Mouse (Mus musculus) CD4-positive helper T cell, adult 2 months (primary cell): ENCODE measurements around the gene Slc9b1.
A peak's percentile ranks its signal among the peaks of the same experiment; 100 is the strongest.

Experiments used
- DNase-seq: peaks from one replicate; pipeline ENCODE4 v3.0.0-alpha.2; 2012; ENCODE audit warnings: low read depth, missing footprints, low spot score

Slc9b1 gene

DNA sequence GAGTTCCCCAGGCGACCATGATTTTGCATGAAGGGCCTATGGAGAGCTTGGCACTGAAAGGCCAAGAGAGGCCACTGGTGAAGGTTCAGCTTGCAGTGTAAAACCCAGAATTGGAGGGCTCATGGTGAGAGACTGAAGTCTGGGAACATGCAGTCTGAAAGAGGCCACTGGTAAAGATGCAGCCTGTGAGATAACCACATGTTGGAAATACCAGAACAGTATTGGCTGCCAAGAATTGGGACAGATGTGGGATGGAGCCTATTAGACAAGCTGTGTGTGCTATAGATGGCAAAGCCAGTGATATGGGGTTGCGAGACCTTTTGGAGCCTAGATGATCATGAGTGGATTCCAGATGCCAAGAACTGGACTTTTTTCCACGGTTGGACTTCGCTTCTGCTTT, 32.0 kb downstream of the Slc9b1 start:
- DNase-seq, result no peak

DNA sequence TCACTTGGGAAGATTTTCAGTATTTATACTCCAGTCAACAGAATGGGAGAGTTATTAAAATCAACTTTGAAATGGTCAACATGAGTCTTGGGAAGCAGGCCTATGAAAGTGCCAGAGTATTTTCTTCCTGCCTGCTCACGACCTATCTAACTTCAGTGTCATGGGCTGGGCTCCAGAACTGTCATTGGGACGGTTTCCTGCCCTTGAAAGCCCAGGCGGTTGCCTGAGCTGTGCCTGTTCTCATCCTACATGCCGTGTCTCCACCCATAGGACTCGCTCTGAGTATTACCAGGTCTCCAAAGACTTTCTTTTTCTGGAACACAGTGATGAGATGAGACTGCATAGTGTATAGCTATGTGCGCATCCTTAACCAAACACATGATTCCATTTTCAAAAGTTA, 45.4 kb downstream of the Slc9b1 start:
- DNase-seq, result no peak

DNA sequence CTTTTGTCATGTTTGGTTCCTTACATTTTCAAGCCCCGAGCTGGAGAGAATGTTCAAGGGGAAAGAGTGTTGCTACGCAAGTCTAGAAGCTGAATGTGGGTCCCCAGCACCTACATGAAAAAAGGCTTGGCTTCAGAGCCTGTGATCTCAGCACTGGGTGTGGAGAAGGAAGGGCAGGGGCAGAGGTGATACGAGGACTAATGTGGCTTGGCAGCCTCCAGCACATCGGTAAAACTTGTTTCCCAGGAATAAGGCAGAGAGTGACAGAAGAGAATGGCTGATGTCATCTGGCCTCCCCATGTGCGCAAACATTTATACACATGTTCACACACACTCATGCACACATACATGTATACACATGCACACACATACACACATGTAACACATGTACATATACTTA, 47.3 kb downstream of the Slc9b1 start:
- DNase-seq, result no peak

DNA sequence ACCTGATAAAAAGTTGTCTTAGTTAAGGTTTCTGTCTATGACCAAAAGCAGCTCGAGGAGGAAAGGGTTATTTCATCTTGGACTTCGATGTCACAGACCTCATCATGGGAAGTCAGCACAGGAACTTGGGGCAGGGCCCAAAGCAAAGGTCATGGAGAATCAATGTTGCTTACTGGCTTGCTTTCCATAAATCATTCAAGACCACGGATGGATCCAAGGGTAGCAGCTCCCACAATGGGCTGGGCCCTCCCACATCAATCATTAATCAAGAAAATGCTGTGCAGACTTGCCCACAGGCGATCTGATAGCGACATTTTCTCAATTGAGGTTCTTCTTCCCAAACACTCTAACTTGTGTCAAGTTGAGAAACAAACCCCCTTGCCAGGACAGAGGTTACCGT, 48.3 kb downstream of the Slc9b1 start:
- DNase-seq, result no peak

DNA sequence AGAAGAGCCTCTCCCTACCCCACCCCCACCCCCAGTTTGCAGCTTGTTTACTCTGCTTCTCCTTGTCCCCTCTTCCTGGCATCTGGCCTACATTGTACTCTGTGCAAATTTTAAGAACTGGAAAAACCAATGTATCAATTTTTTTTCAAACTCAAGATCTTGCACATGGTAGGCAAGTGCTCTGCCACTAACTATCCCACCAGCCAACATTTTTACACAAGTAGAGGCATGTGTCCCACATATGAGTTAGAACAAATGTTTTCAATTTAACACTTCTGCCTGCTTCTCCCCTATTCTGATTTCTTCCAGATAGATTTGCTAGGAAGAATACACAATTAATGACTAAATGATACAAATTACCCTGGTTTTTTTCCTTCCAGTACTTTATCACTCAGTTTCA, 49.3 kb downstream of the Slc9b1 start:
- DNase-seq, result no peak

DNA sequence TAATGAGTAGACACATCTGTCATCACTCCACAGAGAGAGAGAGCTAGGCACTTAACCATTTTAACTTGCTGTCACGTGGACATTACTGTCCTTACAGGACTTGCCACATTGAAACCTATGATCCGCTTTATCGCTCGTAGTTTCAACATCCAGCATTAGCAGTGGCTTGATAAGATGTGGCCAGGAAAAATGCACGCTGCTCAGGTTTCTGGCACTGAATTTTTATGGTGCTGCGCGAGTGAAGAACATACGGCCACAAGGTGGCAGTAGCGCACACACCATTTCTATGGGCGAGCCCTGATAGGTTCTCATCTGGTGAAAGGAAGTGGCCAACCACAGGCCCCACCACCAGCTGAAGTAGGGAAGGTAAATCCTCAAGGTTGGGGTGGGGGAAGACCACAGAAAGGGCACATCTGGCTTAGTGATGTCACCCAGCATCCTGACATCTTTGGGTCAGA, 54.4 kb downstream of the Slc9b1 start:
- peak; percentile 92 for DNase-seq

DNA sequence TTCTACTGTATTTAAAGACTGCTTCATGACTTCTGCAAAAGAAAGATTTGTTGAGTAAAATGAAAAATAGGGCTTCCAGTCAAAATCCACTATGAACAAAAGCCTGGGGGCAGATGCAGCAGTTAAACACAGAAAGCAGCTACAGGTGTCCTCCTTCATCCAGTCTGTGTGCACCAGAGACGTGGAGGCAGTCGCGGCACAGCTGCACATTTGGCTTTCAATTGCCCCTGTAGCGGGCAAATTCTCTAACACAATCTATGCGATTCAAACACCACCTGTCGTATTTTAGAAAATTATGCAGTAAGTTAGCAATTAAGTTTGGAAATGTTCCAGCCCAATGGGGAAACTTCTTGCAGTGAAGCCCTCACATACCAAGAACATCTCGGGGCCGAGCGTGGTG, 55.4 kb downstream of the Slc9b1 start:
- no peak for DNase-seq

DNA sequence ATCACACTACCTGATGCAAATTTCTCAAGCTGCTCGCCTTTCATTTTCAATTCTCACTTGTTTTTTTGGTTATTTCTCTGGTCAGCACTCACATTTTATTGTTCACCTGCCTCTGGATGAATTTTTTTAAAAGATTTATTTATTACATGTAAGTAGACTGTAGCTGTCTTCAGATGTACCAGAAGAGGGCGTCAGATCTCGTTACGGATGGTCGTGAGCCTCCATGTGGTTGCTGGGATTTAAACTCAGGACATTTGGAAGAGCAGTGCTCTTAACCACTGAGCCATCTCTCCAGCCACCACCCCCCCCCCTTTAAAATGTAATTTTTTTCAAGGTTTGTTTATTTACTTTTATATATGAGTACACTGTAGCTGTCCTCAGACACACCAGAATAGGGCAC, 56.0 kb downstream of the Slc9b1 start:
- DNase-seq, result no peak

DNA sequence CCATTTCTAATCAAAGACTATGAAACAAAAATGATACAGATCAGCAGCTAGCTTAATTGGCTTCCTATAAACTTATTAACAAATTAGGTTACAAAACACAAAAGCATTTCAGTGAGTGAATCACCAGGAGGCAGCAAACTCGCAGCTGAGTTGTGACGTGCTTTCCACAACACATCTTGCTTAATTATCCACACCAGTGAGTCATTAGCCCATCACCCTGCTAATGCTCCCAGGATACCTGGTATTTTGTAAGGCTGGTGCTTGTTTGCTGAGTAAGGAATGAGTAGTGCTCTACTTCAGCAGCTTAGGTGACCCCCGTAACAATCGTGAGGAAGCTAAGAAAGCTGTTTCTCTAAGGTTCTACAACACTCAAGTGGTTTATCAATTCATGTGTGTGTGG, 56.8 kb downstream of the Slc9b1 start:
- DNase-seq, result no peak

DNA sequence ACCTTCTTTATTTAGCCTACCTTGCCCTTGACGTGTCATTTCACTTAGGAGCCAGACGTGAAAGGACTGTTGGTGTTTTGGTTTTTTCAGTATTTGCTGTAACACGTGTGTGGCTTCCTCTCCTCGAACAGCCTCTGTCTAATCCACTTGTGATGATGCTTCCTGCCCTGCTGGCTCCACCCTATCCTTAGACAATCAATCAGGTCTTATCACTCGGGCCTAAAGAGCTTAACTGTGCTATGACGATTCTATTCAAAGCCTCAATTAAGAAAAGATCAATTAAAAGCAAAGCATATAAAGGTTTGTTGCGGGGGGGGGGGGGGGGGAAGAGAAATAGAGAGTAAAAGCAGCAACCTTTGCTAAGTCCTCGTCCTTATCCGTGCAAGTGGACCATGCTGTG, 59.5 kb downstream of the Slc9b1 start:
- DNase-seq, result peak; percentile 14

DNA sequence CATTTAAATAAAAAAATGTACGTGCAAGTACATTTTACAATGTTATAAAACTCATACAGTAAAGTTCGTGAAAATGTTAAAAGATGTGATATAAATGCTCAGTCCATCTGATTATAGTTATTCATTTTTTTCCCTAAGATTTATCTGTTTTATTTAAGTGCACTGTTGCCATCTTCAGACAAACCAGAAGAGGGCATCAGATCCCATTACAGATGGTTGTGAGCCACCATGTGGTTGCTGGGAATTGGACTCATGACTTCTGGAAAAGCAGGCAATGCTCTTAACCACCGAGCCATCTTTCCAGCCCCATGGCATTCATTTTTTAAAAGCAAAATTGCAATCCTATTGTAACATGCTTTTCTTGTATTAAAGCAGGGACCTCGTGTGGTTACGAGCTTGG, 61.4 kb downstream of the Slc9b1 start:
- DNase-seq, result no peak

DNA sequence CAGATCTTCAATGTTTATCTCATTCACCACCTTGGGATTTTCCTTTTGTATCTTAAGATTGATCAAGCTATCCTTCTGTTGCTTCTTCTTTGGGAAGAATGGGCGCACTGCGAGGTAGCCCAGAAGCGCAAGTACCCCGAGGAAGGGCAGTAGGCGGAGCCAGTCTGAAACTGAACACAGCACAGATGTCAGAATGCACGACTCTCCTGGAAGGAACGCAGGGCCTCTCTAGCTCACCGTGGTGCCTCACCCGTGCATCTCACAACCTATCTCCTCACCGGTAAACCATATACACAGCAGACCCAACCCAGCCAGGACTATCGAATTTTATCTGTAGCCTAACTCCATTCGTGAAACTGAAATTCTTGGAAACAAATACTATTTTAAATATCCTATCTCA, 63.2 kb downstream of the Slc9b1 start:
- DNase-seq, result no peak

DNA sequence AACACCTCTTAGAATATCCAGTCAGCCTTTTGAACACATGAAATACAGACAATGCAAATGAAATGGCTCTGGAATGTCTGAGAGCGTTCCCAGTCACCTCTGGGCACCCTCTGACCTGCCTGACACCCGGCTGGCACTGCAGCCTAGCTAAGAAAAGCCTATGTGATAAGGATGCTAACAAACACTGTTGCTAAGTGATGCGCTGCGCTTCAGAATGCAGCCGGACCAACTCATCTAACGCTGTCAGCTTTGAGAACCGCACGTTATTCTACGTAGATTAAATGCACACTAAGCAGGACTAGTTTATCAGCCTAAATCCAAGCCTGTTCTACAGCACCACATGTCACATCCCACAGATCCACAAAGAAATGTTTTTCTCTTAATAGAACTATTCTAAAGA, 64.0 kb downstream of the Slc9b1 start:
- DNase-seq, result no peak

DNA sequence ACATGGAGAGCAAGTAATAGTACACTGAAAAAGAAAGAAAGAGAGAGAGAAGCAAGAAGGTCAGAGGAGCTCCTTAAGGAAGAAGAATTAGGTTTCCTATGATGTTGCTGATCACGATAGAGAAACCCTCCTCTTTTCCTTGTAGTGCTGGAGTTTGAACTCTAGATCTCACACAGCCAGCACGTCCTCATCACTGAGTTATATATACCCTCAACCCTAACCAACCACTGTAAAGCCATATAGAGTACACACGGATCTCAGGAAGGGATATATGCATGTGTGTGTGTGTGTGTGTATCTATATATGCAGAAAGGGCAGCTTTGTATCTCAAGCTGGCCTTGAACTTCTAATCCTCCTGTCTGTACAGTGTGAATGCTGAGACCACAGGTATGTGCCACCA, 69.4 kb downstream of the Slc9b1 start:
- DNase-seq, result no peak

DNA sequence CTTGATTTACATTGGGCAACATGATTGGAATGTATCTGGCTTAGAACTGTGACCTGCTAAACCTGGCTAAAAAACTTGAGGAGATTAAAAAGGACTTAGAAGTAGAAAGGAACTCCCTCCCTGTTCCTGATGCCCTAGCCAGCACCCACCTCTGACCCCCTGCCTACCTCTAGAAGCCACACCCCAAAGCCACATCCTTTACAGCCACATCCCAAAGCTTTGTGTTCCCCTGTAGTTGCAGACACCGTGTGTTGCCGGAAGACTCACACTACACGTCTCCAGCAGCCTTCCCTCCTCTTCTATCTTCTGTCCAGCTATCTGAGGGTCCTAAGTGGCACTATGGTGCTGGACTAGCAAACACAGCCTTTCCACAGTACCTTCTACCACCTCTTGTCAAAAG, 70.0 kb downstream of the Slc9b1 start:
- peak; percentile 65 for DNase-seq

DNA sequence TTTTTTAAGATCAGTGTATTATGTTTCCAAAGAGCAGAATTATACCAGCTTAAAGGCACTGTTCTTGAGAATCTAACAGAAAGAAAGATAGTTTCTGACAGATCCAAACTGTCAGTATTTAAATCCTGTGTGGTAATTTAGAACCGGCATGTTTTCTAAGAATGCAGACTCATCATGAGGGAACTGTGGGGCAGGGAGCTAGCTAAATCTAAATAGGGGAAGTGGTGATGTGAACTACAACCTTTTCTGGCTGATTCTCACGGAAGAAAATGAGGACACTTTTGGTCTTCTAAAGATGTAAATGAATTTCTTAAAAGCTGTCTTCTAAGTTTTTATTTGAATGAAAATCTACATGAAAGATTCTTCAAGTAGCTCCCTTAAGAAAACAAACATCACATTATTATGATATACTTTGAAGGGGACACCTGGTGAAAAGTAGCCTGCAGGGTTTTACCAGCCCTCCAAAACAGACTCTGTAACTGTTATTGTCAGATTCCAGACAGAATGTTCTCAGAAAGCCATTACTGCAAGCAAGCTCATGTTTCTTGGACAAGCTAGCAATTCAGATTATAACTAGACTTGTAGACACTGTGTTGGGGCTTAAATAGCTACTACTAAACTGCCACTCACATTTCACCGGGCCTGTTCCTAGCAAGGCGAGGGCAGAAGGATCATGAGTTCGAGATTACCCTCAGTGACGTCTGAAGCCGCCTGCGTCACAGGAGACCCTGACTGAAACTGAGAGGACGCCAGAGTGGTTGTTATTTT, 72.9 kb downstream of the Slc9b1 start:
- DNase-seq, result no peak

DNA sequence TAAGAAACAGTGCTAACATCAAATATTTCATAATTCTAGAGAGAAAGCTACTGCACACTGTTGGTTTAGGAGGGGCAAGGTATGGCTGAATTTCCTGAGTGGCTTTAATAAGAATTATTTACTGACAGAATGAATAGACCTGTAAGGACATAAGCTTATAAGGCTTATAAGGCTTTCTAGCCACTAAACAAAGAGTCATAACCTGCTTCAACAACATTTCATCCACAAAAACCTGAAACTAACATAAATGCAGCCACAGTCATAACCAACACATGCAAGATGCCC, 73.4 kb downstream of the Slc9b1 start:
- no peak for DNase-seq

DNA sequence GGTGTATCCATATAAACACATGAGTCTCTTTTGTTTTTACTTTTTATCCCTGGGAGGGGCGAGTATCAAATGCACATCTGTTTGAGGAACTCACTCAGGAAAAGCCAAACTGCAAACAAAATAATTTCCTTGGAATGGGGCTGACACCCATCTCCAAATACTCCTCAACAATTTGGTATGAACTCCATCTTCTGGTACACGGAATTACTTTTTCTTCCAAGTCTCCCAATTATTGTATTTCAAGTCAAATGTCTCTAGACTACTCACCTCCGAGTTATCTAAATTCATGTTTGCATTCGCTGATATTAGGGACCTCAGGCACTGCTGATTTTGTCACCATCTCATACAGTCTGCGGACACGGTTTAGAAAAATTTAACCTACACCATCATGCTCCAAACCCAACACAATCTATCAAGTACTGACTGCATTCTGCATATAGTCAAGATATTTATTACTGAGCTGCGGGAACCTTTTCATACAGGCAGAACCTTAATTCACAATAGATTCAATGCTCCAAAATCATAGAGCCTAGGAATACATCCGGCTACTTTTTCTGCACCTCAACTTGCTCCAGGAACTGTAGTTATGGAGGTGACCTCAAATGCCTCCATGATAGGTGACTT, 74.5 kb downstream of the Slc9b1 start:
- no peak for DNase-seq

DNA sequence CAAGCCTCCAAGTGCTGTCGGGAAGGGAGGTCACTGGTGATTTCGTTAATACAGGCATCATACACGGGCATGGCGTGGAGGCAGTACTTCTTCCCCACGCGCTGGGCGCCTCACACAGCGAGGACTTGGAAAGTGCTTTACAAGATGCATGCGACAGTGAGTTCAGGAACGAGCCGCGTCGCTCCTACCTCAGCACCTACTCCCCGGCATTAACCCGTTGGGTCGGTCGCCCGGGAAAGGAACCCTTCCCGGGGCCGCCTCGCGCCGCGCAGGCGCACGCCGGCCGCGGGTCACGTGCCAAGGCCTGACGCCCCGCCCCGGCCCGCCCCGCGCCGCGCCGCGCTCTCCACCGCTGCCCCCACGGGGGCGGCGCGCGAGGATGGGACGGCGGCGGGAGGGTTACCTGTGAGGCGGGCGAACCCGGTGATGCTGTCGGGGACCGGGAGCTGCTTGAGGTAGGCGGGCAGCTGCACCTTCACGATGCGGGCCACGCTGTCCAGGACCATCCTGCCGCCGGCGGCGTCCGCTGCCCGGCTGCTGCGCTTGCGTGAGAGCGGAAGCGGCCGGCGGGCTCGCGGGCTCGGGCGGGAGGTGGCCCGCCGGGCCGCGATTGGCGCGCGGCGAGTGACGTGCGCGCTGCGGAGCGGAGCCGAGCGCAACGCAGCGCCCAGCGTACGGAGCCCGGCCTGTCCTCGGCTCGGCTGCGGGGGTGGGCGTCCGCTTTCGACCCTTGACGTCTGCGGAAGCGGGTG, 75.2 kb downstream of the Slc9b1 start:
- peak; percentile 93 for DNase-seq

DNA sequence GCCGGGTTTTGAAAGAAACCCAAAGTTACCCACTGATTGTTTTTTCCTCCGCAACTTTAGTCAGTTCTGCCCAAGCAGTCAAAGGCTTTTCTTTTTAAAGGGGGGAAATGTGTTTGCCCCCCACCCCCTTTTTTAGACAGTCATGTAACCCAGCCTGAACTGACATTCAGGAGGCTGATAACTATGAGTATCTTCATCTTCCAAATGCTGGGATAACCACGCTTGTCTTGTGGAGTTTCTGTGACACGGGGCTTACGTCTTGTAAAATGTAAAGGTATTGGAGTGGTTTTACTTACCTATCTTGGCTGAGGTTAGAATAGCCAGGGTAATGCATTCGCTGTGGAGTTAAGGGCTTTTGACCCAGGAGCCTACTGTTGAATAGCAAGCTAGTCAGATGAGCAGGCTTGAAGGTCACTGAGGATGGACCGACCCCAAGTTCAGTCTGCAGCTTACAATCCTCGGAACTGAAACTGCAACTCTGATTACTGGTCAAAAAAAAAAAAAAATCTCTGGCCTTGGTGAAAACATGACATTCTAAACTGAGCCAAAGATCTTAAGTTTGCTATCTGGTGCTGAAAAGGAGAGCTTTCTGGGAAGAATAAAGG, 75.9 kb downstream of the Slc9b1 start, which contains the start of gene Cisd2:
Cisd2 (minus strand) TSS at position 318 of the 605 bp plus-strand sequence.
- no peak for DNase-seq

DNA sequence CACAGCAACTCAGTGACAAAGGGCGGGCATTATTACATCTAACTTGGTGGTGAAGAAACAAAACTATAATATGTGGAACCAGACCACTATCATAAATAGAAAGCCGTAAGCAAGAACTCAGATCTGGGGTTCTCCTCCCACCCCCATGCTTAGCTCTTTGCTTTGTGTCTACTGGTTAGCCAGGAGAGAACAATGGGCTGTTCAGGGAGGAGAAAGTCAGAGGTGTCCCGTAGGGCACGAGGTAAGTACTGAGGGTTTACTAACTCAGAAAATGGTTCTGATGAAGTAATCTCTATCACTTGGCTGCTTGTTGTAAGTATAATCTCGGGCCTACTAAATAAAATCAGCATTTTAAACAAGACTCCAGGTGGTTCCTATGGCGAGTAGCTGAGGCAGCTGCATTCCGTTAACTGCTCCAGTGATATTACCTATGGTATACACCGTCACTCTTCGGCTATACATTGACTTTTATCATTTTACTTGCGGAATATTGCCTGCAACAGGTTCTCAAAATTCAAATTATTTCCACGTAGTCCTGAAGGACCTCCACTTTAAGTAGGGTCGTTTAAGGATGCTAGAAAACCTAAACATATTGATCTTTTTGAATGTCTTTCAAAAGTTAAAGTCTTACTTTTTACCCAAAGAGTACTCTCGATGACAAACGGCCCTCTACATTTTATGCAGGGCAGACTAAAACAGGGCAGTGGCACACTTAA, 89.2 kb downstream of the Slc9b1 start:
- DNase-seq, result no peak
